Mouse (Mus musculus): ENCODE data around the gene Cpox.

GRCm38 (mm10) chr16:58683911-58684310, 13.8 kb downstream of the Cpox start:
- no peak for TF ChIP-seq MEF2A (IDR thresholded peaks at IDR 0.05; ENCODE audit: borderline replicate concordance, low read depth, low read length)
- TF ChIP-seq BHLHE40 (IDR thresholded peaks at IDR 0.05; ENCODE audit: low read depth, low read length) = no peak
- no peak for TF ChIP-seq CTCF (conservative IDR thresholded peaks at IDR 0.05 in 1 of 2, IDR thresholded peaks at IDR 0.05 in 1 of 2; ENCODE audit: low read depth in 2 of 2, low read length in 2 of 2)
- TF ChIP-seq NRF1 (IDR thresholded peaks at IDR 0.05; ENCODE audit: low read depth, low read length) = no peak
- no peak for TF ChIP-seq ZC3H11A (IDR thresholded peaks at IDR 0.05; ENCODE audit: low read depth, low read length)
- no peak for TF ChIP-seq MXI1 (IDR thresholded peaks at IDR 0.05; ENCODE audit: low read depth, low read length)
- no peak for TF ChIP-seq JUND (conservative IDR thresholded peaks at IDR 0.05; ENCODE audit: low read depth, low read length)
- TF ChIP-seq POLR2A (IDR thresholded peaks at IDR 0.05; ENCODE audit: low read depth, low read length) = no peak
- TF ChIP-seq CHD2 (IDR thresholded peaks at IDR 0.05; ENCODE audit: low read length) = no peak
- TF ChIP-seq USF1 (IDR thresholded peaks at IDR 0.05; ENCODE audit: low read depth, low read length) = no peak
- TF ChIP-seq POLR2AphosphoS2 (IDR thresholded peaks at IDR 0.05; ENCODE audit: low read depth, low read length) = no peak
- no peak for TF ChIP-seq SMC3 (IDR thresholded peaks at IDR 0.05; ENCODE audit: low read depth, low read length)

Data from CH12.LX (cell line).